Comparison of ENCODE assay signal across 21 mouse cellular contexts in genomic region chr16:30263156-30263555, GRCm38 (mm10). TPM values are rescaled to one million over a fixed set of nuclear protein-coding genes. Genes with fewer than 3 reads are reported as not detected.
DNase-seq lines count a peak whose midpoint lies in the region; ATAC-seq and TF ChIP-seq lines count a peak whose summit lies in the region.
"Had no signal": no experiment of that assay in that cellular context is flagged by ENCODE, and none has a peak within 500 bp of the region (broad histone marks: within the 10 kb centered on the region; RNA-seq: fewer than 3 reads in every experiment).

No protein-coding gene starts in this region.

- no peaks in the 10 kb centered on the region for H3K9me3 ChIP-seq in forebrain, embryonic 14.5 days (replicated peaks; ENCODE audit: control insufficient read depth, low read length)
- H3K9me3 ChIP-seq in forebrain, embryonic 10.5 days: no peaks in the 10 kb centered on the region
- no peaks in the 10 kb centered on the region for H3K9me3 ChIP-seq in liver, embryonic 11.5 days (ENCODE audit: control insufficient read depth, low read length)
- H3K9me3 ChIP-seq: embryonic facial prominence, embryonic 15.5 days; forebrain, embryonic 12.5 days; G1E; heart, embryonic 12.5 days; hindbrain, embryonic 10.5 days had no signal

- 53% methylated on average over 4 of the region's 4 CpGs for WGBS in forebrain, embryonic 14.5 days
- WGBS in forebrain, embryonic 10.5 days: 68% methylated on average over 4 of the region's 4 CpGs
- WGBS in liver, adult 2 months: 20% methylated on average over 4 of the region's 4 CpGs
- 56% methylated on average over 4 of the region's 4 CpGs for WGBS in liver, embryonic 11.5 days
- 74% methylated on average over 4 of the region's 4 CpGs for WGBS in kidney, adult 2 months

- 0 out of 2 replicates have a peak, but pooled peaks have one; percentile 54 for ATAC-seq in forebrain, embryonic 14.5 days
- no peak for ATAC-seq in liver, embryonic 11.5 days (replicated peaks; ENCODE audit: low FRiP score)
- ATAC-seq: hindbrain, embryonic 16.5 days had no signal

- H3K27ac ChIP-seq in forebrain, embryonic 14.5 days (ENCODE audit: low read depth, low read length): no peak overlapping the region
- no peak overlapping the region for H3K27ac ChIP-seq in forebrain, embryonic 10.5 days
- H3K27ac ChIP-seq in liver, adult 2 months (replicated peaks; ENCODE audit: insufficient read depth, low read depth, low read length): peak overlapping the region; percentile 53
- no peak overlapping the region for H3K27ac ChIP-seq in liver, embryonic 11.5 days (ENCODE audit: low read depth, low read length)
- H3K27ac ChIP-seq in kidney, adult 2 months (ENCODE audit: insufficient read depth, low read depth, low read length): no peak overlapping the region
- H3K27ac ChIP-seq: embryonic facial prominence, embryonic 15.5 days; forebrain, embryonic 12.5 days; gastrocnemius, adult 2 months; hindbrain, embryonic 10.5 days had no signal

- TF ChIP-seq POLR2A in liver, adult 2 months (IDR thresholded peaks at IDR 0.05; ENCODE audit: extremely low read depth, insufficient read depth, low read length): 0 out of 2 replicates have a peak, but pooled peaks have one; percentile 10
- no peak for TF ChIP-seq POLR2A in kidney, adult 2 months (IDR thresholded peaks at IDR 0.05; ENCODE audit: low read depth, low read length)

- no peaks in the 10 kb centered on the region for H3K27me3 ChIP-seq in forebrain, embryonic 14.5 days (replicated peaks; ENCODE audit: control insufficient read depth, insufficient read depth, low read length)
- H3K27me3 ChIP-seq in forebrain, embryonic 10.5 days (ENCODE audit: poor library complexity, severe bottlenecking): 0 out of 2 replicates have a peak, but pooled peaks cover 6% of the 10 kb centered on the region
- no peaks in the 10 kb centered on the region for H3K27me3 ChIP-seq in liver, adult 2 months (ENCODE audit: control insufficient read depth, insufficient read depth, low read length)
- no peaks in the 10 kb centered on the region for H3K27me3 ChIP-seq in liver, embryonic 11.5 days (replicated peaks; ENCODE audit: control insufficient read depth, insufficient read depth, low read length)
- H3K27me3 ChIP-seq in kidney, adult 2 months (replicated peaks; ENCODE audit: control insufficient read depth, insufficient read depth, low read length): no peaks in the 10 kb centered on the region
- H3K27me3 ChIP-seq: embryonic facial prominence, embryonic 15.5 days had no signal

- peaks cover 20% of the 10 kb centered on the region; the same call in 1 of the 2 replicates for H3K79me2 ChIP-seq in liver, adult 2 months (ENCODE audit: control insufficient read depth, insufficient read depth, low read length)

- no peak overlapping the region for H3K9ac ChIP-seq in forebrain, embryonic 14.5 days (ENCODE audit: low read length)
- H3K9ac ChIP-seq in liver, adult 2 months (ENCODE audit: low read depth, low read length): no peak overlapping the region; the same call in 1 of the 2 replicates
- no peak overlapping the region for H3K9ac ChIP-seq in liver, embryonic 11.5 days (ENCODE audit: low read depth, low read length)
- H3K9ac ChIP-seq: embryonic facial prominence, embryonic 15.5 days; forebrain, embryonic 12.5 days; heart, embryonic 12.5 days had no signal

- TF ChIP-seq CTCF in liver, adult 2 months (IDR thresholded peaks at IDR 0.05; ENCODE audit: low read depth, low read length): no peak
- no peak for TF ChIP-seq CTCF in kidney, adult 2 months (conservative IDR thresholded peaks at IDR 0.05; ENCODE audit: insufficient read depth, insufficient read length, low read depth, low read length)

- H3K4me2 ChIP-seq in forebrain, embryonic 14.5 days (ENCODE audit: low read length): no peak overlapping the region
- H3K4me2 ChIP-seq in liver, embryonic 11.5 days: no peak overlapping the region
- H3K4me2 ChIP-seq: embryonic facial prominence, embryonic 15.5 days; forebrain, embryonic 12.5 days; heart, embryonic 12.5 days had no signal

- no peak for DNase-seq in forebrain, embryonic 14.5 days (ENCODE audit: low spot score)
- DNase-seq in forebrain, embryonic 10.5 days (ENCODE audit: extremely low spot score, low spot score): no peak
- peak; percentile 84 for DNase-seq in liver, adult 2 months (ENCODE audit: extremely low read depth, low read depth, low spot score)
- no peak for DNase-seq in liver, embryonic 11.5 days (ENCODE audit: low spot score)
- DNase-seq in NIH3T3 (ENCODE audit: low read depth): peak; percentile 63
- DNase-seq in kidney, adult 2 months: no peak
- DNase-seq in thymus, postnatal 25 days: no peak
- DNase-seq: gastrocnemius, postnatal 25 days had no signal

- H3K36me3 ChIP-seq in forebrain, embryonic 14.5 days (ENCODE audit: control insufficient read depth, insufficient read depth, low read length): no peaks in the 10 kb centered on the region
- no peaks in the 10 kb centered on the region for H3K36me3 ChIP-seq in forebrain, embryonic 10.5 days (replicated peaks)
- no peaks in the 10 kb centered on the region for H3K36me3 ChIP-seq in liver, adult 2 months (ENCODE audit: control insufficient read depth, insufficient read depth, low read length)
- H3K36me3 ChIP-seq in liver, embryonic 11.5 days (ENCODE audit: control insufficient read depth, insufficient read depth, low read length): no peaks in the 10 kb centered on the region
- no peaks in the 10 kb centered on the region for H3K36me3 ChIP-seq in kidney, adult 2 months (ENCODE audit: control insufficient read depth, insufficient read depth, low read length)
- H3K36me3 ChIP-seq: embryonic facial prominence, embryonic 15.5 days; forebrain, embryonic 12.5 days; G1E; heart, embryonic 12.5 days; hindbrain, embryonic 10.5 days had no signal

- H3K4me3 ChIP-seq in forebrain, embryonic 14.5 days (ENCODE audit: low read depth, low read length): no peak overlapping the region
- no peak overlapping the region for H3K4me3 ChIP-seq in forebrain, embryonic 10.5 days
- H3K4me3 ChIP-seq in liver, adult 2 months (ENCODE audit: insufficient read depth, low read depth, low read length): no peak overlapping the region
- H3K4me3 ChIP-seq in liver, embryonic 11.5 days (ENCODE audit: low read depth, low read length): no peak overlapping the region
- no peak overlapping the region for H3K4me3 ChIP-seq in kidney, adult 2 months (ENCODE audit: insufficient read depth, low read depth, low read length)
- H3K4me3 ChIP-seq: embryonic facial prominence, embryonic 15.5 days; erythroblast, embryonic 14.5 days; forebrain, embryonic 12.5 days; gastrocnemius, adult 2 months; heart, embryonic 12.5 days; hindbrain, embryonic 10.5 days had no signal

- no peaks in the 10 kb centered on the region for H3K4me1 ChIP-seq in forebrain, embryonic 14.5 days (ENCODE audit: control insufficient read depth, insufficient read depth, low read length)
- H3K4me1 ChIP-seq in forebrain, embryonic 10.5 days: peaks cover 15% of the 10 kb centered on the region; the same call in 1 of the 2 replicates
- peaks cover 44% of the 10 kb centered on the region for H3K4me1 ChIP-seq in liver, adult 2 months (ENCODE audit: control insufficient read depth, insufficient read depth, low read length)
- peaks cover 6% of the 10 kb centered on the region; the same call in 1 of the 2 replicates for H3K4me1 ChIP-seq in liver, embryonic 11.5 days (replicated peaks; ENCODE audit: control insufficient read depth, insufficient read depth, low read length)
- H3K4me1 ChIP-seq in kidney, adult 2 months (ENCODE audit: control insufficient read depth, insufficient read depth, low read length): no peaks in the 10 kb centered on the region
- H3K4me1 ChIP-seq: embryonic facial prominence, embryonic 15.5 days; forebrain, embryonic 12.5 days had no signal

RNA-seq across cellular contexts. Expression of gene Cpn2, which starts 4.1 kb away (rescaled TPM):
- polyA plus RNA-seq in forebrain, embryonic 14.5 days (2014; fragmentation: Nextera tagmentation; extraction: Ambion mirVana): not detected in 2 replicates
- polyA plus RNA-seq in forebrain, embryonic 10.5 days (2016; fragmentation: Nextera tagmentation; extraction: Ambion mirVana): not detected in 2 replicates
- 137 and 158 TPM in 2 replicates for total RNA-seq in liver, adult 2 months (2014; rRNA removed)
- polyA plus RNA-seq in liver, adult 2 months (2012; rRNA removed): 263 and 285 TPM in 2 replicates
- 1.3 and 1.5 TPM in 2 replicates for polyA plus RNA-seq in liver, embryonic 11.5 days (2014; fragmentation: Nextera tagmentation; extraction: Ambion mirVana)
- polyA plus RNA-seq in kidney, adult 2 months (2012; rRNA removed): 0.42 and 0.52 TPM in 2 replicates
- total RNA-seq: common myeloid progenitor, adult 5-6 weeks; gastrocnemius, adult 2 months; gastrocnemius, postnatal 25 days; granulocyte monocyte progenitor cell, adult 5-6 weeks had no signal
- polyA plus RNA-seq: CD4-positive, CD25-positive, alpha-beta regulatory T cell, adult 4 months; embryonic facial prominence, embryonic 11.5 days; embryonic facial prominence, embryonic 15.5 days; forebrain, embryonic 12.5 days; G1E; heart, embryonic 12.5 days; heart, embryonic 16.5 days; hindbrain, embryonic 10.5 days; hindbrain, embryonic 16.5 days had no signal

RNA-seq across cellular contexts. Expression of gene Lrrc15, which starts 19.9 kb away (rescaled TPM):
- polyA plus RNA-seq in forebrain, embryonic 14.5 days (2014; fragmentation: Nextera tagmentation; extraction: Ambion mirVana): 0.07 and 0.10 TPM in 2 replicates
- 0.32 and 0.35 TPM in 2 replicates for polyA plus RNA-seq in forebrain, embryonic 10.5 days (2016; fragmentation: Nextera tagmentation; extraction: Ambion mirVana)
- total RNA-seq in liver, adult 2 months (2014; rRNA removed): 0.07 TPM in 1 of 2 replicates, not detected in the other
- 0.02 TPM in 1 of 2 replicates, not detected in the other for polyA plus RNA-seq in liver, adult 2 months (2012; rRNA removed)
- 0.08 and 0.14 TPM in 2 replicates for polyA plus RNA-seq in liver, embryonic 11.5 days (2014; fragmentation: Nextera tagmentation; extraction: Ambion mirVana)
- polyA plus RNA-seq in kidney, adult 2 months (2012; rRNA removed): 0.01 TPM in 1 of 2 replicates, not detected in the other
- total RNA-seq: common myeloid progenitor, adult 5-6 weeks; granulocyte monocyte progenitor cell, adult 5-6 weeks had no signal
- polyA plus RNA-seq: CD4-positive, CD25-positive, alpha-beta regulatory T cell, adult 4 months; erythroblast, embryonic 14.5 days; G1E had no signal

RNA-seq across cellular contexts. Expression of gene Gp5, which starts 47.4 kb away (rescaled TPM):
- 0.28 and 0.32 TPM in 2 replicates for polyA plus RNA-seq in forebrain, embryonic 14.5 days (2014; fragmentation: Nextera tagmentation; extraction: Ambion mirVana)
- 1.4 and 1.5 TPM in 2 replicates for polyA plus RNA-seq in forebrain, embryonic 10.5 days (2016; fragmentation: Nextera tagmentation; extraction: Ambion mirVana)
- total RNA-seq in liver, adult 2 months (2014; rRNA removed): 0.28 and 0.34 TPM in 2 replicates
- polyA plus RNA-seq in liver, adult 2 months (2012; rRNA removed): 0.17 and 0.20 TPM in 2 replicates
- 31.1 and 37.5 TPM in 2 replicates for polyA plus RNA-seq in liver, embryonic 11.5 days (2014; fragmentation: Nextera tagmentation; extraction: Ambion mirVana)
- 0.04 and 0.14 TPM in 2 replicates for polyA plus RNA-seq in kidney, adult 2 months (2012; rRNA removed)
- total RNA-seq: gastrocnemius, adult 2 months had no signal
- polyA plus RNA-seq: CD4-positive, CD25-positive, alpha-beta regulatory T cell, adult 4 months had no signal

Comparison
In these comparisons a context has a peak if more than half of its experiments do, and no peak if none do; other contexts are left out.
1. DNase-seq: peak in liver, adult 2 months (single experiment) and NIH3T3 (single experiment); none in forebrain, embryonic 14.5 days (single experiment), forebrain, embryonic 10.5 days (single experiment), liver, embryonic 11.5 days (single experiment), kidney, adult 2 months (single experiment) and thymus, postnatal 25 days (single experiment).
2. RNA of gene Cpn2, which starts 4.1 kb away (polyA plus RNA-seq): 263 to 285 TPM in liver, adult 2 months; 1.3 to 1.5 TPM in liver, embryonic 11.5 days, 0.42 to 0.52 TPM in kidney, adult 2 months, not detected in forebrain, embryonic 14.5 days and not detected in forebrain, embryonic 10.5 days; every median in the first group is over 100 times any median in the second.
3. RNA of gene Gp5, which starts 47.4 kb away (polyA plus RNA-seq): 31.1 to 37.5 TPM in liver, embryonic 11.5 days; 1.4 to 1.5 TPM in forebrain, embryonic 10.5 days, 0.28 to 0.32 TPM in forebrain, embryonic 14.5 days, 0.17 to 0.20 TPM in liver, adult 2 months and 0.04 to 0.14 TPM in kidney, adult 2 months; every median in the first group is over 10 times any median in the second.